Mouse (Mus musculus): Measurements from ENCODE around the gene Mpig6b.
"Not testable (repeated sequence)": the region's sequence is repeated elsewhere in the genome, so short reads cannot be mapped to it uniquely, and the experiment has no call there.

Mpig6b gene

DNA sequence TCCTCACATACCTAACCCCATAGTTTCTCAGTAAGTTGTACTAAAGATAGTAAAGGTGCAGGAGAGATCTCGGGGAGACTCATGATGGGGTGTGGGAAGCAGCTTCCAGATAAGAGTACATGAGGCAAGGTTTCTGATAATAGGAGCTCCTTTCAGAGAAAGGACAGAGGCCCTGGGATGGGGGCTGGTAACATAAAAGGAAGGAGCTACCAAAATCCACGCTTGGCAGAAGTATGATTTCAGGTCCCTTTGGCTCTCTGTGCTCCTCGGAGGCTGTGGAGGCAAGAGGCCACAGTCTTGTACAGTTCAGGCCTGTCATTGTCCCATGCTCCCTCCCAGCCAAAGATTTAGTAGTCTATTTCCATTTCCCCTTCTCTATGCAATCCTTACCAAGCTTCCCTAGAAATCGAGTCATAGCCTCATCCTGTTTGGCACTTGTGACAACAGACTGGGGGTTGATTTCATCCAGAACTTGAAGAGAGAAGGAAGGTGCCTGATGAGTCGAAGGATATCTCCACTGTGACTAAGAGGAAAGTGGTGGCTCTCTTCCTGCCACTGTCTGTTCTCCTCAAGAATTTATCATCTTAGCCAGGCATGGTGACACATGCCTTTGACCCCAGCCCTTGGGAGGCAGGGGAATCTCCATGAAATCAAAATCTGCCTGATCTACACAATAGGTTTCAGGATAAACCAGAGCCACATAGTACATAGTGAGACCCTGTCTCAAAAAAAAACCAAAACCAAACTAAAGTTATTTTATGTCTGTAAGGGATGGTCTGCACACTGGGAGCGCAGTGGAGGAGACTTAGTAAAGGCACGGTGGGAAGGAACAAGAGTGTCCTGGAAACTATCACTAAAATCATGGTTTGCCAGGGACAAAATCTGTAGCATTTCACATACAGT lies 20.8 kb downstream of the Mpig6b start:
- no peak for DNase-seq (ENCODE audit: extremely low read depth, insufficient read length, low spot score)

DNA sequence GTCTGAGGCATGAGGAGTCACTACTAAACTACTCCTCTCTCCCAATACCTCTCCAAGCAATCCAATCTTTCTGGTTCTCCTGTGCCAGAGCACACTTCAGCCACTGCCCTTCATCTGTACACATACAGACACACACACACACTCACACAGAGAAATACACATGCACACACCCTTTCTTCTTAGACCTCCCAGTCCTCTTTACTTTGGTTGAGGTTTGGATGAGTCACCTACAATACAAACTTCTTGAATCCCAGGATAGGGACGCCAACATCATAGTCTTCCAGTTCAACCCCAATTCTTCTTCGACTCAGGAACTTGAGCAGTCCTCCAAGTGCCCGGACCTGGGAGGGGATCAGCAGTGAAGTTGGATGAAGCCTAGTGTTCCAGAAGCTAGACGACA lies 22.2 kb downstream of the Mpig6b start:
- peak; percentile 55 for DNase-seq (ENCODE audit: extremely low read depth, insufficient read length, low spot score)

DNA sequence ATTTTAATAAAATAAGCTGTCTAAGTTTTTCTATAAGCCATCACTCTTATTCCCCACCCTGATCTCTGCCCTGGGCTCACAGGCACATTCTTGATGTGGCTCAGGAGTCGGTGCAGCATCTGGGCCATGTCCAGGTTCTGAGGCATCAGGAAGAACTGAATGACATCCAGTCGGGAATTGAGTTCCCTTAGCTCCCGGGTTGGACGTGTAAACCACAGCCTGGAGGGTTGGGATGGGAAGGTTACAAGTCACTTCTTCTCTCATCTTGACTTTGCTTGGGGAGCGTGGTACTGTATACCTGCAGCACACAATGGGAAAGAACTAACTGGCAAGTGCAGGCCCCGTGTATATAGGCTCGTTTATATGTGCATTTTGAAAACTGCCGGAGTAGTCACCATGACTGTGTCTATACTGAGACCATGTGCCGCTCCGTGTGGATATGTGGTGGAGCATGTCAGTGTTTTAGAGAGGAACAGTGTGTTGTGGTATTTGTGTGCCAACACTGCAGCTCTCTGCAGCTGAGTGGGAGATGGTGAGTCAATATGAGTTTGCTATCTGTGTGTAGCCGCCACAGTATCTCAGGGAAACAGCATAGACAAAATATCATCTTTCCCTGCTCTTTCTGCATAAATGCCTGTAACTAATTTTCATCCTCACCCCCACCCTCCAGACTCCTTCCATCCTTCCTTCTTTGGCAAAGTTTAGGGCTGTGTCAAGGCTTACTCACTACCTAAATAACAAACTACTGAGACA lies 26.7 kb downstream of the Mpig6b start:
- peak; percentile 35 for DNase-seq (ENCODE audit: extremely low read depth, insufficient read length, low spot score)

DNA sequence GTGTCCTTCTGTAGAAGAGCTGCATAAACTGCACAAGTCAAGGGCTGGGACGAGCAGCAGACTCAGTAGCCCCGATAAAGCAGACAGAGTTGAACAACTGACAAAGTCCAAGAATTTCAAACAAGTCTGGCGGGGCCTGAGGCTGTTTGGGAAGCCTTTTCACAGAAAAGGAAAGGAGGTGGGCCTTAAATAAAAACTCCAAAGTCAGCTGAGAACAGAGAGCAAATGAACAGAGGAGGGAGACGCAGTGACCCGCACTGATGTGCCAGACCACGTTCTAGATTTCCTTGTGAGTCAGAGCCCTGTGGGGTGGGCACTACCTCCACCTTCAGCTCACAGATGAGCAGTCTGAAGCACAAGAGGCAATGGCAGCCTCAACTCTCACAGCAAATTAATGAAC lies 31.1 kb downstream of the Mpig6b start:
- peak; percentile 54 for DNase-seq (ENCODE audit: extremely low read depth, insufficient read length, low spot score)

DNA sequence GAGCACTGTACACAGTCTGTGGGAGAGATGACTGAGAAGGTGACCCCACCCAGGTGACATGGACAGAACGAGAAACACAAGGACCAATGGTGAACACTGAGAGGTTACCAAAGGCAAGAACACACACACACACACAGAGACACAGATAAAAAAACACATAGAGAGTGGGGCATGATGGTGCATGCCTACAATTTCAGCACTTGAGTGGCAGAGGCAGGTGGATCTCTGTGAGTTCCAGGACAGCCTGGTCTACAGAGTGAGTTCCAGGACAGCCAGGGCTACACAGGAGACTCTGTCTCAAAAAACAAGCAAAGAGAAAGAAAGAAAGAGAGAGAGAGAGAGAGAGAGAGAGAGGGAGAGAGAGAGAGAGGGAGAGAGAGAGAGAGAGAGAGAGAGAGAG lies 32.3 kb downstream of the Mpig6b start:
- DNase-seq (ENCODE audit: extremely low read depth, insufficient read length, low spot score) = not testable (repeated sequence)

DNA sequence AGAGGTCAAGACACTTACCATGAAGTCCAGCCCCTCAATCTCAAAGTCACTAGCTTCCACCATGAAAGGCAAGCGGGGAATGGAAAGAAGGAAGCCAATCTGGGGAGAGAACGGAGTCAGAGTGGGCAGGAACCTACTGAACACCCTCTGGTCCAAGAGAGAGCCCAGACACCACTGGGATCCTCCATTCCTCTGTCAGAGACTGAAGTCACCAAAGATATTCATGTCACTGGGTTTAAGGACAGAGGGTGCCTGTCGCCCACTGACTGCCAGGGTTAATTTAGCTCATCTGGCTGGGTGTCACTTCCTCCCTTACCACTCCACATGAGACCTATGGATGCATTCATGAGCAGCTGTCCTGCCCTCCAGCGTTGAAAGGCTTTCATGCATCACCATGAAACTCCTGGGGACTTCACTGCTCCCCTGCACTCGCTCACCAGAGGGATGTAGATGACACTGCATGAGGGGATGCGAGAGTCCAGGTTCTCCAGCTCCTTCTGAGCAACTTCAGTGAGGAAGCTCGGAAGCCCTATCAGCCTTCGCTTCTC lies 33.6 kb downstream of the Mpig6b start:
- no peak for DNase-seq (ENCODE audit: extremely low read depth, insufficient read length, low spot score)

DNA sequence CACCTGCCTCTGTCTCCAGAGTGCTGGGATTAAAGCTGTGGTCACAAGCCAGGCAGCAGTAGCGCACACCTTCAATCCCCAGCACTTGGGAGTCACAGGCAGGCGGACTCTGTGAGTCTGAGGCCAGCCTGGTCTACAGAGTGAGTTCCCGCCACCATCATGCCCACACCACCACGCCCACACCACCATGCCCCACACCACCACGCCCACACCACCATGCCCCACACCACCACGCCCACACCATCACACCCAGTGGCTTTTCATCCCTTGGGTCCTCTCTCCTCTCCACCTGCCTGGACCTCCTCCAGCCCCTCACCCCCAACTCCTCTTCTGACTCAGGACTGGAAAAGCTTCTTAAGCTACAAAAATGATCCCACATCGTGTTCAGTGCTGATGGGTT lies 34.1 kb downstream of the Mpig6b start:
- DNase-seq (ENCODE audit: extremely low read depth, insufficient read length, low spot score) = no peak

DNA sequence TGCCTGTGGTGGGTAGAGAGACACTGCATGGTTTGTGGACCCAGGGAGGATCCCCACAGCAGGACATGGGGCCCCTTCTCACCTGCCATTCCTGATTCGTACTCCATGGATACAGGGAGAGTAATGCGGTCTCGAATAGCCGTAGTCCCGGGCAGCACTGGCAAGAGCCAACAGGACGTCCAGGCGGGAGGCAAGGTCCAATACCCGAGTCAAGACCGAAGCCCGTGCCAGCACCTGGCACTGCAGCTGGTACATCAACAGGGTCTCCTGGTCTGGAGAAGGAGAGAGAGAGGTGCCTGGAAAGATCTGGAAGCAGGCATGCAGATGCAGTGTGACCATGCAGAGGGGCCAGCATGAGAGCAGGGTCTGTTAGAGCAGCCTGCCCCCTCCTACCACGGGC lies 34.7 kb downstream of the Mpig6b start:
- DNase-seq (ENCODE audit: extremely low read depth, insufficient read length, low spot score) = no peak

DNA sequence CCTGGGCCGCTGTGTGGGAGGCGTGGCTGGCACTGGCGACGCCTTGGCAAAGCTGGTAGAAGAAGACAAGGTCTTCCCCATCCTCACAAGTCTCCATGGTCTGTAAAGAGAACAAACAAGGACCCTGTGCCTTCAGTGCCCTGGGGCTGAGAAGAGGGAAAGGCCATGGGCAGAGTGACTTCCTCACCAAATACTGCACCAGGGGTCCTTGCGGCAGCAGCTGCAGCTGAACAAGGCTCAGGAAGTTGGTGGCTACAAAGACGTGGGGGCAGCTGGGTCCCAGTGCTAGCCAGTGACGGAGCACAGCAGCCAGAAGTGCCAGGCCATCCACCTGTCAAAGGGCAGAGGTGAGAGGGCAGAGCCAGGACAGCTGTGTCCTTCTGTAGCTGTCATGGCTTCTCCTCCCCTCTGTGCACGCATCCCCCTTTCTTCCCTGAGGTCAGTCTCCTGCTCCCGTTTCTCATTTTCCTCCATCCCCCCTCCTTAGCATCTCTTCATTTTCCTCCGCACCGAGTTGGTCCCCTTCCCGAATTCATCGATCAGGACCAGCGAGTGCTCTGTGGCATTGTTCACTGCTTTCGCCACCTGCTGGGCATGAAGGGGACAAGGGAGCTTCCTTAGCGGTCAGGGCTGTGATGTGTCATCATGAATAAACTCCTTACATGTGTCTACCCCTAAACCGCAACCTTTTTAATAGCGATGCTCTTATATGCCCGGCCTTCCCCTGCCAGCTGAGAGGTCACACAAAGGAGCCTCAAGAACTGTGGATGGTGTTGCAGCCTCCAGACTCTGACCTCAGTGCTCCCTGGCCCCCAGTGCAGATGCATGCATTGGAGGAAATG lies 36.1 kb downstream of the Mpig6b start:
- peak; percentile 52 for DNase-seq (ENCODE audit: extremely low read depth, insufficient read length, low spot score)

DNA sequence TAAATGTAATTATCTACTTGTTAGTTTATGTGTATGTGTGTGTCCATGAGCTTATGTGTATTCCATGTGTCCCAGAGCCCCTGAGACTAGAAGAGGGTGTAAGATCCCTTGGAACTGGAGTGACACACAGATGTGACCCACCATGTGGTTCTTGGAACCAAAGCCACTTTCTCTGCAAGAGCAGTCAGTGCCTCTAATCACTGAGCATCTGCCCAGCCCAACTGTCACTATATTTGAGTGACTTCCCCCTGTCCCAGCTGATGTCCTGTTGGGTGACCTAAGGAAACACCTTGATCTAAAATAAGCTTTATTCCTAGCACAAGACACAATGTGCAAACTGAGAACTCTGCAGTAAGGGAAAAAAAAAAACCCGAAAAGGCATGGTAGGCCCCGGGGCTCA lies 37.7 kb downstream of the Mpig6b start:
- no peak for DNase-seq (ENCODE audit: extremely low read depth, insufficient read length, low spot score)

DNA sequence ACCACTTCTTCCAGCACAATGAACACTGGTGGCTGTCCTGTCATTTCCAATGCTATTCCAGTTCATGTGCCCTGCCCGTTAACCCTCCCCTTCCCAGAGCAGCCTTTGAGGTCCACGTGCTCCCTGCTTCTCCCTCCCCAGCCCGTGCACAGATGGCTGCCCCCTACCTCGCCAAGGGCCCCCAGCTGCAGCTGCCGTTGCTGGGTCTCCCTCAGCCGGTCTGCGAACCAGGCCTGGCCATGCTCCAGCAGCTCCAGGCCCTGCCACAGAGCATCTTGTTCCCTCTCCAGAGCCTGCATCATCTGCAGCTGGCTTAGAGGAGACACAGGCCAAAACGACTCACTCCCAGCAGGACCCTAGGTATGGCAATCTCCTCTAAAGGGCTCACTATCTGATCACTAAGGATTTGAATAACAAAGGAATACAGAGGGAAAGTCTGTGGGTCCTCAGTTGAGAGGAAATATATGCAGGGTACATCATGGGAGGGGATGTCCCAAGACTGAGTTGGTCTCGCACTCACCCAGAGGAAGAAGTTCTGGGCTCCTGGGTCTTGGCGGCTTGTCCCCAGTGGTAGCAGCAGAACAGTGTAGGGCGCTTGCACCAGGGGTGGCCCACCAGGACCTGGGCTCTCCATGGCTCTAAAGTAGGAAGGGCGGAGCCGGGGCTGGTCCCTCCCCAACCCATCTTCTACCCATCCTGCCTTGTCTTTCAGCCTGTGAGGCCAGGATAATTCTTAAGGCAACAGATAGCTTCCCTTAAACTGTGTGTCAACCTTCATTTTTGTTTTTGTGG lies 38.5 kb downstream of the Mpig6b start, which contains the start of gene Sapcd1:
Gene Sapcd1 (minus strand): TSS at position 740 of the 792 bp plus-strand sequence.
- DNase-seq (ENCODE audit: extremely low read depth, insufficient read length, low spot score) = no peak

DNA sequence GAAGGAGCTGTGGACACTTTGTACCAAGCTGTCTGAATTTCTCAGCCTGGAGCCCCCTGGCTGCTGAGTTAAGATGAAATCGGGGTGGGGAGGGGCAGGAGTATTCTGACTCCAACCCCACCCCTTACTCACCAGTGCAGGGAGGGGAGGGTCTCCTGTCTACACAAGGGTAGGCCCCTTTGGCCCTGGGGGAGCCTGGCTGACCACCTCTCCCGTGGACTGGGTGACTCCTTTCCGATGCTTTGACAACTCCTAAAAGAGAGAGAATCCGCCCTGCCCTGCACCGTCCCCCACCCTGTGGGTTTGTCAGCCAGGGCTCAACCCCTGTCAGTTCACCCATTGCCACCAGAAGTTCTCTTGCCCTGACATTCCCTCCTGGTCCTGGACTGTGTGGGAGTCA lies 39.8 kb downstream of the Mpig6b start:
- no peak for DNase-seq (ENCODE audit: extremely low read depth, insufficient read length, low spot score)

DNA sequence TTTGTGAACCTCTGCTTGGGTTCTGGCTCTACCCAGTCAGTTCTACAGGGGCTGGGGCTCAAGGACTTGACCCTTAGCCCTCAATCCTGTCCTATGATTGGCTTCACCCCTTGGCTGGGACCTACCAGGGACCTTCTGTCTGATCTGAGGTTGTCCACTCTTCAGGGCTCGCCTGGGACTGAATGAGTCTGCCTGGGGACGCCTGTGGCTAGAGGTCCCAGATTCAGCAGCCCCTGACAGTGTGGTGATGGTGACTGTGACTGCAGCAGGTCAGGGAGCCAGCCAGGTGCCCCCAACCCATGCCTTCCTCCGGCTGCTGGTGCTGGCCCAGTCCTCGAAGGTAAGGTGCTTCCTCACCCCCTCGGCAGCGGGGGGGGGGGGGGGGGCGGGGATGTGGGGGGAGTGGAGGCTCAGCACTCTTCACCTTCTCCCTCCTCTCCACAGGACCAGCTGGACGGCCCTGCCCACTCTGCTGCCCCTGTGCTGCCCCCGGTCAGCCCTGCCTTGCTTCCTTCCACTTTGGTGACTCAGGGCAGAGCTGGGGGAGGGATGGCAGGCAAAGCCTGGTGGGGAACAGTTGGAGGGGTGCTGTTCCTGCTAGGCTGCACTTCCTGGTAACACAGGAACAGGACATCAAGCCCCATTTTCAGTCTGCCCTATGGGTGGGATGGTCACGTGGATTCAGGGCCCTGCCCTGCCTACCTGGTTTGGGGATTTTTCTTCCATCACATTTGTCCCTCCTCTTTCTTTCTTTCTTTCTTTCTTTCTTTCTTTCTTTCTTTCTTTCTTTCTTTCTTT lies 41.1 kb downstream of the Mpig6b start:
- no peak for DNase-seq (ENCODE audit: extremely low read depth, insufficient read length, low spot score)

DNA sequence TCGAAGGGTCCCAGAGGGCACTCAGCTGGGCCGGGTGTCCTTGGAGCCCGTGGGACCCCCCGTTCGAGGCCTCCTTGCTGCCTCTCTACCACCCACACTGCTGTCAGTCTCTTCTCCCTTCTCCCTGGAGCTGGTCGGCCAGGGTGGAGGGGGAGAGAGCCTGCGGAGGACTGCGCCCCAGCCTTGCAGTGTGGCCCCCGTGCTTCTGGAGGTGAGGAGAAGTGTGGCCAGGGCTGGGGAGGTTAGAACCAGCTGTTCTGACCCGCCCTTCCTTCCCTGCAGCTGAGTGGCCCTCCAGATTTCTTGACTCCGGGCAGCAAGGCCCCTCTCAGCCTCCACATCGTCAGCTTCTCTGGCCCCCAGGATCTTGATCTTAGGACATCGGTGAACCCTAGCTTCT lies 41.7 kb downstream of the Mpig6b start:
- no peak for DNase-seq (ENCODE audit: extremely low read depth, insufficient read length, low spot score)

DNA sequence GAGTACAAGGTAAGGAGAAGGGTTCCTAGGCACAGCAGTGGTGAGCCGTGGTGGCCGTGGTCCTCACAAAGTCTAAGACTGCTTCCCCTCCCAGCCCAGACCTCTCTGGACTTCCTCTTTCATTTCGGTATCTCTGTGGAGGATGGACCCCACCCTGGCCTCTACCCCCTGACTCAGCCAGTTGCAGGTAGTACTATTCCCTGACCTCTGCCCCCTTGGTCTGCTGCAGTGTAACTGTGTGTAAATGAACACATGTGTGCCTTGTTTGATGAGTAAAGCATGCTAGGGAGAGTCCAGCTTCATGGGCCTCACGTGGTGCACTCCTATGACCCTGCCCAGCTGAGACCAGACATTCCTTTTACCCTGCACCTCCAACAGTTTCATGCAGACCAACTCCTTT lies 42.2 kb downstream of the Mpig6b start:
- no peak for DNase-seq (ENCODE audit: extremely low read depth, insufficient read length, low spot score)

DNA sequence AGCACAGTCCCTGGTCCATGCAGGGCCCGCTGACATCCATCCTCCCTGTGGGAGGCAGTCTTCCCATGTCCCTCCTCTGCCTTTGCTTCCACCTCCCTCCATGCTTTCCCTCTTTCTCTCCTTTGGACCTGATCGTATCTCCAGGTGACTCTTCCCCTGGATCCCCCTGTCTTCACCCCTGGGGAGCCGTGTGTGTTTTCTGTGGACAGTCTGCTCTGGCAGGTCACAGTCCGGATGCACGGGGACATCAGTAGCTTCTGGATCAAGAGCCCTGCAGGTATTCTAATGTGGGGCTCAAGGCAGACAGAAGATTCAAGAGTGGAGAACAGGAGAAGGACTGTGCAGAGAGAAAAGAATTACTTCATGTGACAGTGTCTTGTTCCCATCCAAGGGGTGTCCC lies 42.8 kb downstream of the Mpig6b start:
- no peak for DNase-seq (ENCODE audit: extremely low read depth, insufficient read length, low spot score)

DNA sequence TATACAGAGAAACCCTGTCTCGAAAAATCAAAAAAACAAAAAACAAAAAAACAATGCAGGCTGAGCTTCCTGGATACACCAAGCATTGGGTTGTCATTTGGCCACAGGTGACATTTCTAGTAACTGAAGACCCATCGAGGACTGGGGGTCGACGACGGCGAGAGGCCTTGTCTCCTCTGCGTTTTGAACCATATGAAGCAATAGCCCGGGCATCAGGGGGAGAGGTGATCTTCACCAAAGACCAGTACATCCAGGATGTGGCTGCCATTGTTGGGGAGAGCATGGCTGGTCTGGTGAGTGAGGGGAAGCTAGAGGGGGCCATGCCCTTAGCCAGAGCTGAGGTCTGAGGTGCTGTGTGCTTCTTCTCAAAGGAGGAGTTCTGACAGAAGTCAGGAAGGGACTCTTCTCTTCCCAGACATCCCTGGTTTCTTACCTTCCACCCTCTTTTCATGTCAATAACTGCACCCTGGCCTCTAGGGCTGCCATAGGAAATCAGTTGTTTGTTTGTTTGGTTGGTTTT lies 43.4 kb downstream of the Mpig6b start:
- DNase-seq (ENCODE audit: extremely low read depth, insufficient read length, low spot score) = no peak

DNA sequence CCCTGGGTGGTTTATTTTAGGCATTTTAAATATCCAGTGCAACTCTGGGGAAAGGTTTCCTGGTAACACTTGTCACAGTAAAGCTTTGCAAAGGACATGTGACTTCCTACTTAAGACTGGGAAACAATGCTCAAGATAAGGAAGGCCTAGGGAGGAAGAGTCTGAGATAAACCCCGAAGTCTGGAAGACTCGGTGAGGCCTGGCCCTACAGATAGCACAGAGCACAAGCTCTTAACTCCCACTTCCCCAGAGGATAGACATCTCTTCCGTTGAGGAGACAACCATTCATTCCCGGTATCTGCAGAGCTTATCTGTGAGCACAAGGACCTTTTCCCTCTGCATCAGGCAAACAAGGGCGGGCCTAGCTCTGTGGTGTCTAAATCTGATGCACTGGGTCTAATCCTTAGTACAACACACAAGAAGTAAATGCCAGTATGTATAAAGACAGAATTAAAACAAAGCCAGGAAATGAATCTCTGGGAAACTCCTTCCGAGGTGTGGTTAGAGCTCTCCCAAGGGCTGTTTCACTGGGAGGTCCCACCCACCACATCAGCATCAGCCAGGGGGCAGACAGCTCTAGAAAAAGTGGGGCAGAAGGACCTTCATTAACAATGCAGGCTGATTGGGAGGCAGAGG lies 44.0 kb downstream of the Mpig6b start:
- DNase-seq (ENCODE audit: extremely low read depth, insufficient read length, low spot score) = no peak
